Comparison of ENCODE assay signal across 8 mouse cellular contexts in the genomic region with DNA sequence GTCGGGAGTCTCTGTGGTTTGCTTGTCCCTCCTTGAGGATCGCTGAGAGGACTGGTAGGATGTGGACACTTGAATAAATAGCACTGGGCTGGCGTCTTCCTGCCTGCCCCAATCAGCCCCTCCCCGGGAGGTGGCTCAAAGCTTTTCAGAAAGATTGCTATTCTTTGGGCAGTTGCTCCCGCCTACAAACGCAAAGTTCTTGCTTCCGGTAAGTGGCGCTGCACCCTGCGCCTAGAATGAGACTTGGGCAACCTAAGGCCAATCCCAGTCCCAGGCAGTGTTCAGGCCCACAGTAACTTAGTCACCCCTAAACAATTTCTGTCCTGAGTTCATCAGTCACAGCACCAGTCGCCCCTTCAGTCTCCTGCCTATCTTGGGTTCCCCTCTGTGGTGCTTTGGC. TPM values are rescaled to one million over a fixed set of nuclear protein-coding genes. Genes with fewer than 3 reads are reported as not detected.
DNase-seq lines count a peak whose midpoint lies in the region; ATAC-seq and TF ChIP-seq lines count a peak whose summit lies in the region.
"Not testable (repeated sequence)": the region's sequence is repeated elsewhere in the genome, so short reads cannot be mapped to it uniquely, and the experiment has no call there.

No protein-coding gene starts in this region.

- not testable (repeated sequence) for TF ChIP-seq CTCF in E14TG2a.4 (conservative IDR thresholded peaks at IDR 0.05; ENCODE audit: low read length)

- H3K9me3 ChIP-seq in E14TG2a.4 (ENCODE audit: low read length); embryonic facial prominence, embryonic 11.5 days (replicated peaks; ENCODE audit: control insufficient read depth, low read length); hindbrain, embryonic 13.5 days; neural tube, embryonic 15.5 days (replicated peaks): not testable (repeated sequence)

- peak overlapping the region; percentile 13; the same call in 1 of the 2 replicates for H3K4me2 ChIP-seq in embryonic facial prominence, embryonic 11.5 days (ENCODE audit: low read depth, low read length)
- peak overlapping the region; percentile 32 for H3K4me2 ChIP-seq in hindbrain, embryonic 13.5 days
- peak overlapping the region; percentile 31 for H3K4me2 ChIP-seq in neural tube, embryonic 15.5 days

- H3K9ac ChIP-seq in embryonic facial prominence, embryonic 11.5 days (replicated peaks; ENCODE audit: low read length); hindbrain, embryonic 13.5 days; neural tube, embryonic 15.5 days (replicated peaks): not testable (repeated sequence)

- not testable (repeated sequence) for H3K36me3 ChIP-seq in E14TG2a.4 (ENCODE audit: insufficient read depth, low read length); embryonic facial prominence, embryonic 11.5 days (replicated peaks; ENCODE audit: control insufficient read depth, insufficient read depth, low read depth, low read length); hindbrain, embryonic 13.5 days; neural tube, embryonic 15.5 days

- peaks cover 17% of the 10 kb centered on the region for H3K4me1 ChIP-seq in E14TG2a.4 (replicated peaks; ENCODE audit: low read depth, low read length)
- H3K4me1 ChIP-seq in embryonic facial prominence, embryonic 11.5 days (ENCODE audit: control insufficient read depth, insufficient read depth, low read length); hindbrain, embryonic 13.5 days (replicated peaks); neural tube, embryonic 15.5 days: not testable (repeated sequence)

- WGBS in embryonic facial prominence, embryonic 11.5 days = 6% methylated on average over 10 of the region's 10 CpGs
- 6% methylated on average over 10 of the region's 10 CpGs for WGBS in hindbrain, embryonic 13.5 days
- WGBS in neural tube, embryonic 15.5 days = 9% methylated on average over 10 of the region's 10 CpGs

- ATAC-seq in embryonic facial prominence, embryonic 11.5 days (replicated peaks; ENCODE audit: insufficient number of reproducible peaks, low FRiP score, low TSS enrichment, low read depth); hindbrain, embryonic 13.5 days (ENCODE audit: low FRiP score); neural tube, embryonic 15.5 days (ENCODE audit: low FRiP score): not testable (repeated sequence)
- peak; percentile 77 for ATAC-seq in granulocyte monocyte progenitor cell, adult 5-6 weeks (replicated peaks; ENCODE audit: poor library complexity, severe bottlenecking)
- peak; percentile 49 for ATAC-seq in megakaryocyte, adult 5-6 weeks (ENCODE audit: poor library complexity, severe bottlenecking)

- peak; percentile 52 for DNase-seq in adrenal gland, adult 8-10 months
- not testable (repeated sequence) for DNase-seq in embryonic facial prominence, embryonic 11.5 days (ENCODE audit: low spot score)
- peak; percentile 11 to 19 for DNase-seq in kidney, postnatal 4 days

- peaks cover 25% of the 10 kb centered on the region for H3K27me3 ChIP-seq in E14TG2a.4 (ENCODE audit: insufficient read depth, low read length)
- not testable (repeated sequence) for H3K27me3 ChIP-seq in embryonic facial prominence, embryonic 11.5 days (ENCODE audit: control insufficient read depth, insufficient read depth, low read length); neural tube, embryonic 15.5 days (replicated peaks)
- H3K27me3 ChIP-seq in hindbrain, embryonic 13.5 days = peaks cover 17% of the 10 kb centered on the region

- not testable (repeated sequence) for H3K27ac ChIP-seq in embryonic facial prominence, embryonic 11.5 days (replicated peaks; ENCODE audit: low read depth, low read length); hindbrain, embryonic 13.5 days; neural tube, embryonic 15.5 days (replicated peaks)

- H3K4me3 ChIP-seq in E14TG2a.4 (replicated peaks; ENCODE audit: low read length) = peak overlapping the region; percentile 62
- not testable (repeated sequence) for H3K4me3 ChIP-seq in embryonic facial prominence, embryonic 11.5 days (ENCODE audit: low read depth, low read length); hindbrain, embryonic 13.5 days; neural tube, embryonic 15.5 days (replicated peaks)

RNA-seq across cellular contexts. Expression of a gene that starts 18.9 kb away (rescaled TPM):
- total RNA-seq in adrenal gland, adult 8-10 months (2022) = 1 to 10 TPM; 4.7 to 7.1 (median 6.9) TPM
- polyA plus RNA-seq in embryonic facial prominence, embryonic 11.5 days (2014; fragmentation: Nextera tagmentation; extraction: Ambion mirVana) = 1.2 and 1.7 TPM in 2 replicates
- 28.6 and 32.3 TPM in 2 replicates for total RNA-seq in granulocyte monocyte progenitor cell, adult 5-6 weeks (2014; fragmentation: Nextera tagmentation)
- total RNA-seq in granulocyte monocyte progenitor cell, adult 5-6 weeks (2017) = 21.0 and 26.3 TPM in 2 replicates
- polyA plus RNA-seq in hindbrain, embryonic 13.5 days (2015; fragmentation: Nextera tagmentation; extraction: Ambion mirVana) = 0.83 and 1.3 TPM in 2 replicates
- total RNA-seq in megakaryocyte, adult 5-6 weeks (2015) = 21.5 and 30.5 TPM in 2 replicates
- total RNA-seq in megakaryocyte, adult 5-6 weeks (2017) = 23.6 and 31.1 TPM in 2 replicates
- 0.91 and 2.1 TPM in 2 replicates for polyA plus RNA-seq in neural tube, embryonic 15.5 days (2015; fragmentation: Nextera tagmentation; extraction: Ambion mirVana)
